ENCODE assay signal across 23 mouse cellular contexts in the genomic region with DNA sequence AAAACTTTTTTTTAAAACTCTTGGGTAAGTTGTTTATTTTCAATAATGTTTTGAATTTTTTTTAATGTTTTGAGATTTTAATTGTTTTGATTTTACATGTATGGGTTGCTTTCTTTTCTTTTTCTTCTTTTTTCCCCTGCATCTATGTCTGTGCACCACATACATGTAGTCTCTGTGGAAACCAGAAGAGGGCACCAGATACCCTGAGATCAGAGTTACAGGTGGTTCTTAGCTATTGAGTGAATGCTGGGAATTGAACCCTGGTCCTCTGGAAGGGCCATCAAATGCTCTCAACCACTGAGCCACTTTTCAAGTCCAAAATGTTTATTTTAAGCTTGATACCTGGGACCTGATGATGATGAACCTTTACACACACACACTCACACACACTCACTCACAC.
DNase-seq lines count a peak whose midpoint lies in the region; ATAC-seq and TF ChIP-seq lines count a peak whose summit lies in the region.
"Had no signal": no experiment of that assay in that cellular context is flagged by ENCODE, and none has a peak within 500 bp of the region (broad histone marks: within the 10 kb centered on the region; RNA-seq: fewer than 3 reads in every experiment).

No protein-coding gene starts in this region.

- no peaks in the 10 kb centered on the region for H3K79me2 ChIP-seq in heart, adult 2 months (replicated peaks; ENCODE audit: control insufficient read depth, insufficient read depth, low read length)
- no peaks in the 10 kb centered on the region for H3K79me2 ChIP-seq in liver, adult 2 months (ENCODE audit: control insufficient read depth, insufficient read depth, low read length)
- H3K79me2 ChIP-seq in CH12.LX (replicated peaks; ENCODE audit: control insufficient read depth, extremely low read depth, insufficient read depth, poor library complexity, severe bottlenecking): no peaks in the 10 kb centered on the region

- in situ Hi-C loops in CH12.LX (cut with MboI; ENCODE audit: low pct_ligation_motif_present, low pct_unique_long_range_greater_than_20kb, low sequenced_read_pairs): no loop called here

- no peak overlapping the region for H3K4me2 ChIP-seq in liver, embryonic 11.5 days
- H3K4me2 ChIP-seq in CH12.LX (ENCODE audit: insufficient read depth, low read depth, poor library complexity, severe bottlenecking): no peak overlapping the region
- no peak overlapping the region for H3K4me2 ChIP-seq in midbrain, embryonic 16.5 days (ENCODE audit: low read length)
- H3K4me2 ChIP-seq: heart, embryonic 15.5 days; limb, embryonic 13.5 days; lung, embryonic 15.5 days; midbrain, embryonic 12.5 days had no signal

- dilution Hi-C loops in CH12.LX (cut with MboI; ENCODE audit: extremely low pct_ligation_motif_present, extremely low pct_unique_long_range_greater_than_20kb, low sequenced_read_pairs): no loop called here

- intact Hi-C loops in heart, adult 2 months (cut with DNase I): no loop called here
- intact Hi-C loops in heart, postnatal 10 days (cut with DNase I): no loop called here

- no peaks in the 10 kb centered on the region for H3K36me3 ChIP-seq in heart, adult 2 months (ENCODE audit: control insufficient read depth, insufficient read depth, low read length)
- peaks cover 6% of the 10 kb centered on the region for H3K36me3 ChIP-seq in liver, adult 2 months (ENCODE audit: control insufficient read depth, insufficient read depth, low read length)
- H3K36me3 ChIP-seq in liver, embryonic 11.5 days (ENCODE audit: control insufficient read depth, insufficient read depth, low read length): no peaks in the 10 kb centered on the region; the same call in 1 of the 2 replicates
- no peaks in the 10 kb centered on the region for H3K36me3 ChIP-seq in CH12.LX (replicated peaks in 1 of 2; ENCODE audit: control insufficient read depth in 1 of 2, insufficient read depth in 1 of 2, low read length in 1 of 2)
- H3K36me3 ChIP-seq in midbrain, embryonic 16.5 days (ENCODE audit: control insufficient read depth, insufficient read depth, low read length): no peaks in the 10 kb centered on the region
- H3K36me3 ChIP-seq: heart, embryonic 15.5 days; lung, embryonic 15.5 days had no signal

- TF ChIP-seq EP300 in heart, adult 2 months (IDR thresholded peaks at IDR 0.05; ENCODE audit: insufficient read depth, low read depth, low read length): no peak
- no peak for TF ChIP-seq EP300 in CH12.LX (IDR thresholded peaks at IDR 0.05; ENCODE audit: low read length)

- TF ChIP-seq POLR2A in heart, adult 2 months (IDR thresholded peaks at IDR 0.05; ENCODE audit: insufficient read depth, low read depth, low read length): no peak
- TF ChIP-seq POLR2A in liver, adult 2 months (IDR thresholded peaks at IDR 0.05; ENCODE audit: extremely low read depth, insufficient read depth, low read length): no peak
- TF ChIP-seq POLR2A in CH12.LX (IDR thresholded peaks at IDR 0.05; ENCODE audit: low read depth, low read length): no peak

- no peak for DNase-seq in heart, adult 2 months
- DNase-seq in heart, postnatal 10 days: no peak
- DNase-seq in liver, adult 2 months (ENCODE audit: extremely low read depth, low read depth, low spot score): no peak
- no peak for DNase-seq in liver, embryonic 11.5 days (ENCODE audit: low spot score)
- DNase-seq in CH12.LX (ENCODE audit: extremely low read depth) (no peak), ZHBTc4 (ENCODE audit: low read depth, low spot score) (peak; percentile 39)
- DNase-seq: adrenal gland, adult 8-10 months; cerebellum, adult 8-10 months; gastrocnemius, postnatal 14 days; heart, adult 18-20 months; kidney, adult 9 months; kidney, postnatal 4 days; spleen, adult 18-20 months; thymus, postnatal 36 days had no signal

- peak; percentile 62 for TF ChIP-seq CTCF in heart, adult 2 months (IDR thresholded peaks at IDR 0.05)
- TF ChIP-seq CTCF in liver, adult 2 months (IDR thresholded peaks at IDR 0.05; ENCODE audit: low read depth, low read length): 0 out of 2 replicates have a peak, but pooled peaks have one; percentile 8
- peak in 1 of 2 experiments; percentile 41; a peak in 2 of 4 replicates for TF ChIP-seq CTCF in CH12.LX (conservative IDR thresholded peaks at IDR 0.05 in 1 of 2, IDR thresholded peaks at IDR 0.05 in 1 of 2; ENCODE audit: low read depth in 2 of 2, low read length in 2 of 2)

- no peaks in the 10 kb centered on the region for H3K27me3 ChIP-seq in heart, adult 2 months (ENCODE audit: control insufficient read depth, insufficient read depth, low read length)
- no peaks in the 10 kb centered on the region for H3K27me3 ChIP-seq in liver, adult 2 months (ENCODE audit: control insufficient read depth, insufficient read depth, low read length)
- H3K27me3 ChIP-seq in liver, embryonic 11.5 days (replicated peaks; ENCODE audit: control insufficient read depth, insufficient read depth, low read length): no peaks in the 10 kb centered on the region
- no peaks in the 10 kb centered on the region for H3K27me3 ChIP-seq in CH12.LX (replicated peaks)
- no peaks in the 10 kb centered on the region for H3K27me3 ChIP-seq in midbrain, embryonic 16.5 days (ENCODE audit: control insufficient read depth, insufficient read depth, low read depth, low read length)
- H3K27me3 ChIP-seq: heart, embryonic 15.5 days; limb, embryonic 13.5 days; lung, embryonic 15.5 days; midbrain, embryonic 12.5 days had no signal

- H3K4me1 ChIP-seq in heart, adult 2 months (ENCODE audit: control insufficient read depth, insufficient read depth, low read length): peaks cover 2% of the 10 kb centered on the region; the same call in 1 of the 2 replicates
- no peaks in the 10 kb centered on the region for H3K4me1 ChIP-seq in liver, adult 2 months (ENCODE audit: control insufficient read depth, insufficient read depth, low read length)
- no peaks in the 10 kb centered on the region for H3K4me1 ChIP-seq in liver, embryonic 11.5 days (replicated peaks; ENCODE audit: control insufficient read depth, insufficient read depth, low read length)
- peaks cover 8 to 42% of the 10 kb centered on the region in 2 experiments for H3K4me1 ChIP-seq in CH12.LX (ENCODE audit: control insufficient read depth in 1 of 2, insufficient read depth in 2 of 2)
- no peaks in the 10 kb centered on the region for H3K4me1 ChIP-seq in midbrain, embryonic 16.5 days (ENCODE audit: control insufficient read depth, insufficient read depth, low read length)
- H3K4me1 ChIP-seq: embryonic facial prominence, embryonic 10.5 days; heart, embryonic 15.5 days; hindbrain, embryonic 10.5 days; limb, embryonic 13.5 days; lung, embryonic 15.5 days; midbrain, embryonic 12.5 days had no signal

- H3K27ac ChIP-seq in heart, adult 2 months: no peak overlapping the region
- H3K27ac ChIP-seq in liver, adult 2 months (replicated peaks; ENCODE audit: insufficient read depth, low read depth, low read length): no peak overlapping the region
- no peak overlapping the region for H3K27ac ChIP-seq in liver, embryonic 11.5 days (ENCODE audit: low read depth, low read length)
- H3K27ac ChIP-seq in CH12.LX (ENCODE audit: insufficient read depth, low read depth): no peak overlapping the region
- H3K27ac ChIP-seq in midbrain, embryonic 16.5 days (ENCODE audit: low read length): no peak overlapping the region
- H3K27ac ChIP-seq: embryonic facial prominence, embryonic 10.5 days; heart, embryonic 15.5 days; hindbrain, embryonic 10.5 days; limb, embryonic 13.5 days; lung, embryonic 15.5 days; midbrain, embryonic 12.5 days had no signal

- no peak overlapping the region for H3K9ac ChIP-seq in heart, adult 2 months (ENCODE audit: low read depth, low read length)
- H3K9ac ChIP-seq in liver, adult 2 months (ENCODE audit: low read depth, low read length): no peak overlapping the region
- no peak overlapping the region for H3K9ac ChIP-seq in liver, embryonic 11.5 days (ENCODE audit: low read depth, low read length)
- no peak overlapping the region for H3K9ac ChIP-seq in CH12.LX (ENCODE audit: insufficient read depth, low read depth)
- no peak overlapping the region for H3K9ac ChIP-seq in midbrain, embryonic 16.5 days (ENCODE audit: low read depth, low read length)
- H3K9ac ChIP-seq: heart, embryonic 15.5 days; limb, embryonic 13.5 days; lung, embryonic 15.5 days; midbrain, embryonic 12.5 days had no signal

- no peak for ATAC-seq in liver, embryonic 11.5 days (replicated peaks; ENCODE audit: low FRiP score)
- no peak for ATAC-seq in midbrain, embryonic 16.5 days
- ATAC-seq: inflammation-experienced regulatory T-cells, adult 6 months had no signal

- H3K4me3 ChIP-seq in heart, adult 2 months: no peak overlapping the region
- H3K4me3 ChIP-seq in liver, adult 2 months (ENCODE audit: insufficient read depth, low read depth, low read length): no peak overlapping the region
- no peak overlapping the region for H3K4me3 ChIP-seq in liver, embryonic 11.5 days (ENCODE audit: low read depth, low read length)
- H3K4me3 ChIP-seq in CH12.LX (replicated peaks in 1 of 3; ENCODE audit: low read depth in 2 of 3, low read length in 2 of 3, poor library complexity in 1 of 3): no peak overlapping the region
- no peak overlapping the region for H3K4me3 ChIP-seq in midbrain, embryonic 16.5 days (ENCODE audit: low read depth, low read length)
- H3K4me3 ChIP-seq: embryonic facial prominence, embryonic 10.5 days; heart, embryonic 15.5 days; hindbrain, embryonic 10.5 days; limb, embryonic 13.5 days; lung, embryonic 15.5 days; midbrain, embryonic 12.5 days; myocyte had no signal

- TF ChIP-seq RAD21 in CH12.LX (IDR thresholded peaks at IDR 0.05; ENCODE audit: low read depth, low read length): peak; percentile 22

- 0 out of 2 replicates have a peak, but pooled peaks cover 4% of the 10 kb centered on the region for H3K9me3 ChIP-seq in liver, embryonic 11.5 days (ENCODE audit: control insufficient read depth, low read length)
- H3K9me3 ChIP-seq in CH12.LX (replicated peaks; ENCODE audit: low read length): peaks cover 7% of the 10 kb centered on the region
- H3K9me3 ChIP-seq in midbrain, embryonic 16.5 days (replicated peaks; ENCODE audit: control insufficient read depth, low read length, poor library complexity, severe bottlenecking): no peaks in the 10 kb centered on the region
- H3K9me3 ChIP-seq: heart, embryonic 15.5 days; lung, embryonic 15.5 days had no signal

TF ChIP-seq in CH12.LX, 34 proteins besides CTCF, POLR2A, EP300 and RAD21:
- TF ChIP-seq RCOR1 (conservative IDR thresholded peaks at IDR 0.05; ENCODE audit: low read depth, low read length): no peak
- TF ChIP-seq BHLHE40 (IDR thresholded peaks at IDR 0.05; ENCODE audit: low read depth, low read length): no peak
- TF ChIP-seq CHD2 (IDR thresholded peaks at IDR 0.05; ENCODE audit: low read length): no peak
- TF ChIP-seq MXI1 (IDR thresholded peaks at IDR 0.05; ENCODE audit: low read depth, low read length): no peak
- no peak for TF ChIP-seq ETS1 (conservative IDR thresholded peaks at IDR 0.05; ENCODE audit: low read depth, low read length)
- no peak for TF ChIP-seq ZKSCAN1 (IDR thresholded peaks at IDR 0.05; ENCODE audit: borderline replicate concordance, low read depth, low read length)
- TF ChIP-seq ELF1 (IDR thresholded peaks at IDR 0.05; ENCODE audit: low read depth, low read length): no peak
- no peak for TF ChIP-seq PAX5 (IDR thresholded peaks at IDR 0.05; ENCODE audit: low read length)
- no peak for TF ChIP-seq ZMIZ1 (IDR thresholded peaks at IDR 0.05; ENCODE audit: low read depth, low read length)
